ENCODE assay signal across 24 mouse cellular contexts in the genomic region with DNA sequence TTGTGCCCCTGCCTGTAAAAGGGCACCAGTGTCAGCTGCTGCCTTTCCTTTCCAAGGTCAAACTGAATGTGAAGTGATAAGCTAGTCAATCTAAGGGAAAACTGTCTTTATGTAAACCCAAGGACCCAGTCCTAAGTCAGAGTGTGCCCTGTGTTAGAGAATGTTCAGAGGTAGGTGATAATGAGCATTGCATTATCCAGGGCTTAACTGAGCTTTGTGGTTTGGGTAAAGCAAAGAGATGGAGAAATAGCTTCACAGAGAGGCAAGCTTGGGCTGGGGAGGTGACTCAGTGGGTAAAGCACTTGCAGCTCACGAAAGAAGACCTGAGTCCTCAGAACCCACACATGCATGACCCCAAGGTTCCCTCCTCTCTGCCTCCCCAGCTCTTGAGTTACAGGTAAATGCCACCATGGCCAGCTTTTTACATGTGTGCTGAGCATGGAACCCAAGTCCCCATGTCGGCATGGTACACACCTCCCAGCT.
DNase-seq lines count a peak whose midpoint lies in the region; ATAC-seq and TF ChIP-seq lines count a peak whose summit lies in the region.
"Had no signal": no experiment of that assay in that cellular context is flagged by ENCODE, and none has a peak within 500 bp of the region (broad histone marks: within the 10 kb centered on the region; RNA-seq: fewer than 3 reads in every experiment).

No protein-coding gene starts in this region.

- ATAC-seq in heart, embryonic 13.5 days (ENCODE audit: extremely low read depth, insufficient number of reproducible peaks, low FRiP score, low TSS enrichment) = no peak
- peak; percentile 37; the same call in 1 of the 2 replicates for ATAC-seq in stomach, embryonic 14.5 days (ENCODE audit: insufficient number of reproducible peaks, insufficient read depth, low FRiP score, low read depth)
- peak; percentile 54; the same call in 1 of the 2 replicates for ATAC-seq in stomach, embryonic 16.5 days (ENCODE audit: insufficient read depth, low FRiP score)
- ATAC-seq: activated CD4-positive, CD25-positive, alpha-beta regulatory T cell, adult 4 months; forebrain, embryonic 14.5 days; forebrain, embryonic 16.5 days had no signal

- H3K4me2 ChIP-seq in heart, embryonic 13.5 days = no peak overlapping the region
- no peak overlapping the region for H3K4me2 ChIP-seq in stomach, embryonic 14.5 days (replicated peaks; ENCODE audit: low read depth, low read length)
- H3K4me2 ChIP-seq in stomach, embryonic 16.5 days (ENCODE audit: low read depth, low read length) = no peak overlapping the region
- H3K4me2 ChIP-seq: embryonic facial prominence, embryonic 13.5 days; embryonic facial prominence, embryonic 15.5 days; forebrain, embryonic 12.5 days had no signal

- 0 out of 2 replicates have a peak overlapping the region, but pooled peaks have one; percentile 40 for H3K9ac ChIP-seq in heart, embryonic 13.5 days
- no peak overlapping the region for H3K9ac ChIP-seq in stomach, embryonic 14.5 days (replicated peaks; ENCODE audit: low read depth, low read length)
- H3K9ac ChIP-seq in stomach, embryonic 16.5 days (ENCODE audit: low read length) = no peak overlapping the region
- H3K9ac ChIP-seq: embryonic facial prominence, embryonic 13.5 days; embryonic facial prominence, embryonic 15.5 days; forebrain, embryonic 12.5 days had no signal

- H3K4me3 ChIP-seq in heart, embryonic 13.5 days = no peak overlapping the region
- H3K4me3 ChIP-seq in stomach, embryonic 14.5 days (ENCODE audit: low read depth, low read length) = no peak overlapping the region
- H3K4me3 ChIP-seq in stomach, embryonic 16.5 days (replicated peaks; ENCODE audit: low read length) = no peak overlapping the region
- no peak overlapping the region for H3K4me3 ChIP-seq in kidney, adult 2 months (ENCODE audit: insufficient read depth, low read depth, low read length)
- H3K4me3 ChIP-seq: embryonic facial prominence, embryonic 13.5 days; embryonic facial prominence, embryonic 15.5 days; erythroblast, embryonic 14.5 days; forebrain, embryonic 10.5 days; forebrain, embryonic 12.5 days had no signal

- TF ChIP-seq POLR2A in kidney, adult 2 months (IDR thresholded peaks at IDR 0.05; ENCODE audit: low read depth, low read length) = no peak

- TF ChIP-seq CTCF in kidney, adult 2 months (conservative IDR thresholded peaks at IDR 0.05; ENCODE audit: insufficient read depth, insufficient read length, low read depth, low read length) = no peak

- no peak for DNase-seq in heart, adult 9 months (ENCODE audit: low spot score in 2 of 2)
- DNase-seq in kidney, adult 2 months = no peak
- DNase-seq in Muller cell, postnatal 12 days (ENCODE audit: inconsistent ontology term) = no peak
- DNase-seq in T-cell, adult 2 months (ENCODE audit: low spot score) = no peak
- DNase-seq: adrenal gland, adult 8-10 months; adrenal gland, postnatal 14 days; adrenal gland, postnatal 36 days; cerebellum, adult 11-12 months; cerebellum, adult 2 months; cerebellum, adult 9-10 months; cerebellum, postnatal 10 days; cerebellum, postnatal 36 days; embryo, embryonic 11 days had no signal

- no peak overlapping the region for H3K27ac ChIP-seq in heart, embryonic 13.5 days (replicated peaks)
- peak overlapping the region; percentile 33; the same call in 1 of the 2 replicates for H3K27ac ChIP-seq in stomach, embryonic 14.5 days (ENCODE audit: low read length)
- H3K27ac ChIP-seq in stomach, embryonic 16.5 days (ENCODE audit: low read length) = no peak overlapping the region
- no peak overlapping the region for H3K27ac ChIP-seq in kidney, adult 2 months (ENCODE audit: insufficient read depth, low read depth, low read length)
- H3K27ac ChIP-seq: embryonic facial prominence, embryonic 13.5 days; embryonic facial prominence, embryonic 15.5 days; forebrain, embryonic 10.5 days; forebrain, embryonic 12.5 days had no signal

- H3K36me3 ChIP-seq in heart, embryonic 13.5 days = no peaks in the 10 kb centered on the region
- no peaks in the 10 kb centered on the region for H3K36me3 ChIP-seq in stomach, embryonic 14.5 days (ENCODE audit: control insufficient read depth, insufficient read depth, low read length)
- no peaks in the 10 kb centered on the region for H3K36me3 ChIP-seq in stomach, embryonic 16.5 days (ENCODE audit: control insufficient read depth, insufficient read depth, low read length)
- H3K36me3 ChIP-seq in kidney, adult 2 months (ENCODE audit: control insufficient read depth, insufficient read depth, low read length) = no peaks in the 10 kb centered on the region
- H3K36me3 ChIP-seq: embryonic facial prominence, embryonic 13.5 days; embryonic facial prominence, embryonic 15.5 days; forebrain, embryonic 10.5 days; forebrain, embryonic 12.5 days had no signal

- no peaks in the 10 kb centered on the region for H3K27me3 ChIP-seq in heart, embryonic 13.5 days (replicated peaks)
- no peaks in the 10 kb centered on the region for H3K27me3 ChIP-seq in stomach, embryonic 14.5 days (ENCODE audit: control insufficient read depth, insufficient read depth, low read length)
- no peaks in the 10 kb centered on the region for H3K27me3 ChIP-seq in stomach, embryonic 16.5 days (ENCODE audit: control insufficient read depth, insufficient read depth, low read length)
- H3K27me3 ChIP-seq in kidney, adult 2 months (replicated peaks; ENCODE audit: control insufficient read depth, insufficient read depth, low read length) = no peaks in the 10 kb centered on the region
- H3K27me3 ChIP-seq: embryonic facial prominence, embryonic 13.5 days; embryonic facial prominence, embryonic 15.5 days; forebrain, embryonic 12.5 days had no signal

- 72% methylated on average over 2 of the region's 2 CpGs for WGBS in heart, embryonic 13.5 days
- WGBS in stomach, embryonic 14.5 days = 76% methylated on average over 2 of the region's 2 CpGs
- 74% methylated on average over 2 of the region's 2 CpGs for WGBS in stomach, embryonic 16.5 days
- 83% methylated on average over 2 of the region's 2 CpGs for WGBS in kidney, adult 2 months

- peaks cover 55% of the 10 kb centered on the region for H3K4me1 ChIP-seq in heart, embryonic 13.5 days
- H3K4me1 ChIP-seq in stomach, embryonic 14.5 days (ENCODE audit: control insufficient read depth, insufficient read depth, low read length) = peaks cover 12% of the 10 kb centered on the region
- H3K4me1 ChIP-seq in stomach, embryonic 16.5 days (ENCODE audit: control insufficient read depth, insufficient read depth, low read length) = peaks cover 22% of the 10 kb centered on the region
- H3K4me1 ChIP-seq in kidney, adult 2 months (ENCODE audit: control insufficient read depth, insufficient read depth, low read length) = peaks cover 5% of the 10 kb centered on the region; the same call in 1 of the 2 replicates

- H3K9me3 ChIP-seq in heart, embryonic 13.5 days = no peaks in the 10 kb centered on the region
- no peaks in the 10 kb centered on the region for H3K9me3 ChIP-seq in stomach, embryonic 14.5 days (ENCODE audit: control insufficient read depth, low read depth, low read length)
- H3K9me3 ChIP-seq in stomach, embryonic 16.5 days (replicated peaks; ENCODE audit: control insufficient read depth, low read length) = no peaks in the 10 kb centered on the region
- H3K9me3 ChIP-seq: embryonic facial prominence, embryonic 13.5 days; embryonic facial prominence, embryonic 15.5 days; forebrain, embryonic 10.5 days; forebrain, embryonic 12.5 days had no signal
